Mouse (Mus musculus): ENCODE measurements around the gene Mapk7. TPM values are rescaled to one million over a fixed set of nuclear protein-coding genes. Genes with fewer than 3 reads are reported as not detected.
A peak's percentile ranks its signal among the peaks of the same experiment; 100 is the strongest.

Mapk7 gene
- 71.1 and 74.8 TPM in 2 replicates for polyA plus RNA-seq (2015; fragmentation: Nextera tagmentation; extraction: Ambion mirVana)

DNA sequence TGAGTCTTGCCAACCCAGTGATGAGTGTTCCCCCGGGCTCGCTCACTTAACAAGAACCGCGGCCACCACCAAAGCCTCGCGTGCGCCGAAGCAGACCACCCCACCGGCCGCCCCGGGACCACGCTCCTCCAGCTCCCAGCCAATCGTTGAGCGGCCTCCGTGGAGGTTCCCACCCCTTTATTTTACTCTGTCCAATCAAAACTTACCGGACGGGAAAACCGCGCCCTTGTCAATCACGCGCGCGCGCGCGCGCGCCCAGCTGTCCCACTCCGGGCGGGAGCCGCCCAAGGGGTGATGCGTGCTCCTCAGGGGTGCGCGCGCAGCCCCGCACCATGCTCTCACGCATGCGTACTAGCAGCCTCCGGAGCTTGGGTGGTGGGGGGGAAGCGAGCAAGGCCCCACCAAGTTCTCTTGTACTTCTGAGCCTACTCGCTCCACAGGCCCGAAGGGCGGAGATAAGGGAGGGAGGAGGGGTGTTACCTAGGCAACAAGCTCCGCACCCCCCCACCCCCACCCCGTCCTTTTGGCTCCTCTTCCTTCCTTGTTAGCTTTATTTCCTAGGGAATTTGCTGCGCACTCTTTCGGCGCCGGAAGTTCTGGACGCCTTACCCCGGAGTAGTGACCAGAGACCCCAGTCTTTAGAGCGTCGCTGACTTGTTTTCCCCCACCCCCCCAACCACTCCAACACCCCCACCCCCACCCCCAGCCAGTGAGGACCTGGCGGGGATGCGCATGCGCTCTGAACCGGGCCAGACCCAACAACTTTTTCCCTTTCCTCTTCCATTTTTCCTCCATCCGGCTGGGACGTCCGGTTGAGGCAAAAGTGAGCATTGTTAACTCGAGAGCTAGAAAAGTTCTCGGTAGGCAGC, at the start of gene Mapk7:
TSS of gene Mapk7 (minus strand) at position 278 of the 869 bp plus-strand sequence.
- peaks cover 26% of the 10 kb centered on the region for H3K36me3 ChIP-seq
- peak within 1 kb of the TSS; percentile 77 for H3K4me2 ChIP-seq
- ATAC-seq (ENCODE audit: low FRiP score, low read depth): peak; percentile 98
- no peaks in the 10 kb centered on the region for H3K27me3 ChIP-seq
- peak within 1 kb of the TSS; percentile 73 for H3K4me3 ChIP-seq
- peak within 1 kb of the TSS; percentile 77 for H3K9ac ChIP-seq
- H3K27ac ChIP-seq (replicated peaks): peak within 1 kb of the TSS; percentile 86
- H3K4me1 ChIP-seq (replicated peaks): peaks cover 33% of the 10 kb centered on the region
- no peaks in the 10 kb centered on the region for H3K9me3 ChIP-seq
- under 1% methylated on average over 62 of the region's 62 CpGs for WGBS

DNA sequence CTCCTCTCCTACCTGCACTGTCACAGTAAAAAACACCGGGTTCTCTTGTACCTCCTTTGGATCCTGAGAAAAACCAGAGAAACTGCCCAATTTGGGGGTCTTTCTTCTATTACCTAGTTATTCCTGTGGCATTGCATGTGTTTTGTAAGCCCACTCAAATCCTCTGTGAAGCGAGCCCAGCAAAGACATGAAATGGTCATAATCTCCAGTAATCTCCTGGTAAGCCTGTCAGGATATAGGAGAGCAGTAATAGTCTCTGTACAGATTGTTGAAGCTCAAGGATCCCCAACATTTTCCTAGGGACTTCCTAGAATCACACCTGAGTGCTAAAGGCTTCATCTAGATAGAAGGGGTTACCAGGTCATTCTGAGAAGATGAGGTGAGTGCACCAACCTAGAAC, 46.9 kb upstream of the Mapk7 start:
- 92% methylated on average over 2 of the region's 2 CpGs for WGBS
- Histone ChIP-seq H3K36me3 (peaks cover 26% of the 10 kb centered on the region), H3K27me3 (no peaks in the 10 kb centered on the region), H3K9ac (no peak overlapping the region), H3K4me2 (no peak overlapping the region), H3K4me3 (no peak overlapping the region), H3K4me1 (replicated peaks) (no peaks in the 10 kb centered on the region), H3K9me3 (no peaks in the 10 kb centered on the region), H3K27ac (replicated peaks) (no peak overlapping the region)
- no peak for ATAC-seq (ENCODE audit: low FRiP score, low read depth)

DNA sequence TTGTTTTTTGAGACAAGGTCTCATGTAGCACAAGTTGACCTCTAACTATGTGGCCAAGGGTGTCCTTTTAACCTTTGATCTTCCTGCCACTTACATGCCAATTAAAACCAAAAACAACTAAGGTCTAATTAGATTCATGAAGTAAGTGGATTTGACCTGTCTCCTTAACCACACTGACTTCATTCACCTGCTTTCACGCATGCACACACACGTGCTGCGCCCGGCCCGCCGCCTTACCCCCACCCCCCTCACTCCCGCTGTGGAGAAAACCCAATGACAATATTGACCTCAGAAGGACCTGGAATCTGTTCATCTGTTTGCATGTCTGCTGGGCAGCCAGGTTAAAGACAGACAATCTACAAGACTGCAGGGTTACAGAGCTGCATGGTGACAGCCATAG, 46.4 kb upstream of the Mapk7 start:
- Histone ChIP-seq H3K27ac (replicated peaks) (no peak overlapping the region), H3K9me3 (no peaks in the 10 kb centered on the region), H3K4me2 (no peak overlapping the region), H3K27me3 (no peaks in the 10 kb centered on the region), H3K4me1 (replicated peaks) (no peaks in the 10 kb centered on the region), H3K36me3 (peaks cover 21% of the 10 kb centered on the region), H3K9ac (no peak overlapping the region), H3K4me3 (no peak overlapping the region)
- ATAC-seq (ENCODE audit: low FRiP score, low read depth): no peak
- WGBS: 91% methylated on average over 7 of the region's 7 CpGs

DNA sequence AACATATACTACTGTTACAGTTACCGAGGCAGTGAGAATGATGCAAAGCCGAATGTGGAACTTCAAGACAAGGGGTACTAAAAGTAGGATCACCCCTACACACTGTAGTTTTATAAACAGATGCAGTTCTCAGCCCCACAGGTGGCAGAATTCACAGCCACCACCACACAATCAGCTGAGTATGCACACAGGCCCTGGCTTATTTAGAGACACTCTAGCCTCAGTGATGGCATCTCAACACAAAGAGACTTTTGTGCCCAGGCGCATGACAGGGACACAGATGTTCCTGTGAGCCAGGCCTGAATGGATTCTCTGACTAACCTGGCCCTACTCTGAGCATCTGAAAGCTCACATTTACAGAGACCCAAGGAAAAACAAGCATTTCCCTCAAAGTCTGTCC, 43.2 kb upstream of the Mapk7 start:
- H3K4me3 ChIP-seq: no peak overlapping the region
- H3K36me3 ChIP-seq: peaks cover 8% of the 10 kb centered on the region; the same call in 1 of the 2 replicates
- no peaks in the 10 kb centered on the region for H3K27me3 ChIP-seq
- no peaks in the 10 kb centered on the region for H3K9me3 ChIP-seq
- ATAC-seq (ENCODE audit: low FRiP score, low read depth): 0 out of 2 replicates have a peak, but pooled peaks have one; percentile 15
- no peak overlapping the region for H3K27ac ChIP-seq (replicated peaks)
- H3K4me1 ChIP-seq (replicated peaks): no peaks in the 10 kb centered on the region
- no peak overlapping the region for H3K4me2 ChIP-seq
- WGBS: 88% methylated on average over 3 of the region's 3 CpGs
- H3K9ac ChIP-seq: no peak overlapping the region

DNA sequence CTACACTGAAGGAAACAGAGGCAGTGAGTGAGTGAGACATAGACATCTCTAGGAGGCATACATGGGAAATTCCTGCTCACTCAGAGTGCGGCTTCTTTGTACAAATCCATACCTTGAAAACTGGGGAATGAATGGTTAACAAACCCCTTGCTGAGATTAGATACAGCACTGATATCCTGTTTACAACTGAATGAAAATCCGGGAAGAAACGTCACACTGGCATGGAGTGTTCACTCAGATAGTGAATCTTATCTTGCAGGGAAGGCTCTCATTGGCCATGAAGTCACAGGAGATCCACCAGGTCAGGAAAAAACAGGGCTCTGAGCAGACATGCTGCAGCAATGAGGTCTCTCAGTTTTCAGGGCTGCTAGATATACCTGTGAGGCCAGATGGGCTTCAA, 42.7 kb upstream of the Mapk7 start:
- Histone ChIP-seq H3K9me3 (no peaks in the 10 kb centered on the region), H3K27ac (replicated peaks) (no peak overlapping the region), H3K4me2 (no peak overlapping the region), H3K27me3 (no peaks in the 10 kb centered on the region), H3K9ac (no peak overlapping the region), H3K4me1 (replicated peaks) (no peaks in the 10 kb centered on the region), H3K36me3 (peaks cover 8% of the 10 kb centered on the region; the same call in 1 of the 2 replicates), H3K4me3 (no peak overlapping the region)
- 78% methylated on average over 3 of the region's 3 CpGs for WGBS
- no peak for ATAC-seq (ENCODE audit: low FRiP score, low read depth)

DNA sequence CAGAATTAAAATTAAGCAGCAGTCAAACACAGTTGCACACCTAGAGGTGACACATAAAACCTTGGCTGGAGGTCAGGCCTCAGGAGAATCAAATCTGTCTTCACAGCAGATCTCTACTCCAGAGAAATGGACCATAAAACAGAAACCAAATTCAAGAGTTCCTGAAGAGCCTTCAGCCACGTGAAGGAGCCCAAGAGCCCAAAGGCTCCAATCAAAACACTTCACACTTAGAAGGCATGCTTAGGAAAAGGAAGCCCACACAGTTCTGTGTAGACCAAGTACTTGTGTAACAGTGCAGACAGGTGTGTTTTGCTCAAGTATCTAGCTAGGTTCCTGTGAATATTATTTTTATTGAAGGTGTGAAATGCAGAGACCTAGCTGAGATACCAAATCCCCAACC, 41.3 kb upstream of the Mapk7 start:
- Histone ChIP-seq H3K4me3 (no peak overlapping the region), H3K4me1 (replicated peaks) (no peaks in the 10 kb centered on the region), H3K27me3 (no peaks in the 10 kb centered on the region), H3K4me2 (no peak overlapping the region), H3K9me3 (no peaks in the 10 kb centered on the region), H3K9ac (no peak overlapping the region), H3K27ac (replicated peaks) (no peak overlapping the region), H3K36me3 (peaks cover 8% of the 10 kb centered on the region; the same call in 1 of the 2 replicates)
- no peak for ATAC-seq (ENCODE audit: low FRiP score, low read depth)
- 74% methylated on average over 1 of the region's 1 CpGs for WGBS

DNA sequence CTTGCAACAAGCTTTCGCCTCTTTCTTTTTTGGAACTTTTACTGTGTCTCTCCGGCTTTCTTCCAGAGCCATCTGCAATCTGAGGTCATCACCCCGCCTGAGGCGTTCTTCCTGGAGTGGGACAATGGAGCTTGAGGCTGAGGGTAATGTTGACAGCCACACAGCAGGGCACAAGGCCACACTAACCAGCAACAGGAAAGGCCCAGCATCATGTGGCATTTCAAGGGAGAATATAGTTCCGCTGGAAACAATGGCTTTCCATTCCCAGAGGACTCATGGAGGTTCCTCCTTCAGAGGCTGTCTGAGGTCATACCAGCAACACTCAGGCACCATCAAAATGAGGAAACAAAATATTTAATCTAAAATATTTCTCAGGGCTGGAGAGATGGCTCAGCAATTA, 39.4 kb upstream of the Mapk7 start:
- no peak overlapping the region for H3K9ac ChIP-seq
- ATAC-seq (ENCODE audit: low FRiP score, low read depth): no peak
- no peak overlapping the region for H3K4me3 ChIP-seq
- 67% methylated on average over 5 of the region's 5 CpGs for WGBS
- H3K27ac ChIP-seq (replicated peaks): no peak overlapping the region
- no peaks in the 10 kb centered on the region for H3K9me3 ChIP-seq
- H3K4me2 ChIP-seq: no peak overlapping the region
- H3K4me1 ChIP-seq (replicated peaks): peaks cover 11% of the 10 kb centered on the region
- no peaks in the 10 kb centered on the region for H3K27me3 ChIP-seq
- no peaks in the 10 kb centered on the region for H3K36me3 ChIP-seq

DNA sequence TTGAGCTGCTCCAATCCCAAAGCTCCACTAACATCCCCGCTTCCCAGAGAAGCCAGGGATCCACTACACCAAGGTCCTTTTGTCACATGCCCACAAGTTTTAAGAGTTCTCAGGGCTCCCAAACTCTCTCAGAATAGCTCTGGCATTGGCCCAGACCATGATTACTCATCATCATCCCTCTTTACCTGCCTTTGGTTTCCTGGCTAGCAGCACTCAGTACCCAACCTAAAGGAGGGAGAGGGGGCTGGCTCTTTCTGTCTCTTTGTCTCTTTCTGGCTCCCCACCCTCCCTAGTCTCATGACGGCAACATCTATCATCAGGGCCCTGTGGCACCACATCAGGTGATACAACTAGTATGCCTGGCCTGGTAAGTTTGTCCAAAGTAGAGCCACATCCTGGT, 38.6 kb upstream of the Mapk7 start:
- no peak overlapping the region for H3K27ac ChIP-seq (replicated peaks)
- no peak overlapping the region for H3K4me3 ChIP-seq
- H3K27me3 ChIP-seq: no peaks in the 10 kb centered on the region
- WGBS: 90% methylated on average over 2 of the region's 2 CpGs
- H3K9ac ChIP-seq: no peak overlapping the region
- H3K4me2 ChIP-seq: no peak overlapping the region
- H3K9me3 ChIP-seq: no peaks in the 10 kb centered on the region
- no peak for ATAC-seq (ENCODE audit: low FRiP score, low read depth)
- H3K36me3 ChIP-seq: no peaks in the 10 kb centered on the region
- peaks cover 12% of the 10 kb centered on the region for H3K4me1 ChIP-seq (replicated peaks)

DNA sequence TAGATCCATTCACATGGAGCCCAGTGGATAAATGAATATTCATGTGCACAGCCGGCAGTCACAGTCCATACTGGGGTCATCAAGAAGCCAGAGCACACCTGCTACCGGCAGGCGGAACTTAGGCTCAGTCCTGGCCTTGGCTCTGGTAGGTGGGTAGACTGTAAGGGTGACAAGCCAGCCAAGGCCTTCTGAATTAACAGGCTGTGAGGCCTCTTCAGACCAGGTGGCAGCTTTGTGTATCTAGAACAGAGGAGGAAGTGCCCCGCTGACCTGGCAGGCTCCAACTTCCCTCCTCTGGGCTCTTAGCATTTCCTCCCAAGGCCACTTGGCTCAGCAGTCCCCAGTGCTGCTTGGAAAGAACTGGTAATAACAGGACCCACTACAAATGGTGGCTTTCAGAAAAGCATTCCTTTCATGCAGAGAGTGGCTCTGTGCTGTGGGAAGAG, 35.1 kb upstream of the Mapk7 start:
- WGBS: 13% methylated on average over 4 of the region's 4 CpGs
- H3K4me1 ChIP-seq (replicated peaks): peaks cover 12% of the 10 kb centered on the region
- ATAC-seq (ENCODE audit: low FRiP score, low read depth): peak; percentile 80

DNA sequence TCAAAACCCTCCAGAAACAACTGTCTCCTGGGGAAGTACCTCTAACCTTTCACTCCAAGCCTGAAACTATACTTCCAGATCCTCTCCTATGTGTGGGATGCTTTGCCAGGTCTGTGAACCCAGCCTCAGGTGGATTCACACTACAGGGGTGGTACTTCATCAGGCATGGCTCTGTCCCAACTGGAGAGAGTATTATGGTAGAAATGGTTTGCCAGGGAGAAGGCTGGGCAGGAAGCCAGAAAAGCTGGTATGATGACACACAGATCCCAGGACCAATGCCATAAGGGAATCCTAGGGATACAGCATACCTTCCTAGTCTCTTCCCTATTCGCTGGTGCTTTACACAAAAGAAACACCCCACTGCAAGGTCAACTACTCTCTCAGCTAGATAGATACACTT, 32.7 kb upstream of the Mapk7 start:
- Histone ChIP-seq H3K4me2 (no peak overlapping the region), H3K36me3 (0 out of 2 replicates have a peak, but pooled peaks cover 6% of the 10 kb centered on the region), H3K4me3 (no peak overlapping the region), H3K27me3 (no peaks in the 10 kb centered on the region), H3K27ac (replicated peaks) (no peak overlapping the region), H3K9me3 (no peaks in the 10 kb centered on the region), H3K4me1 (replicated peaks) (peaks cover 12% of the 10 kb centered on the region), H3K9ac (no peak overlapping the region)
- no peak for ATAC-seq (ENCODE audit: low FRiP score, low read depth)
- 72% methylated on average over 1 of the region's 1 CpGs for WGBS

More for the DNA sequence above, 35.1 kb upstream of the Mapk7 start:
- no peaks in the 10 kb centered on the region for H3K9me3 ChIP-seq
- H3K4me3 ChIP-seq: no peak overlapping the region
- H3K36me3 ChIP-seq: no peaks in the 10 kb centered on the region
- peak overlapping the region; percentile 2 for H3K27ac ChIP-seq (replicated peaks)
- no peak overlapping the region for H3K4me2 ChIP-seq
- H3K9ac ChIP-seq: no peak overlapping the region
- H3K27me3 ChIP-seq: no peaks in the 10 kb centered on the region

DNA sequence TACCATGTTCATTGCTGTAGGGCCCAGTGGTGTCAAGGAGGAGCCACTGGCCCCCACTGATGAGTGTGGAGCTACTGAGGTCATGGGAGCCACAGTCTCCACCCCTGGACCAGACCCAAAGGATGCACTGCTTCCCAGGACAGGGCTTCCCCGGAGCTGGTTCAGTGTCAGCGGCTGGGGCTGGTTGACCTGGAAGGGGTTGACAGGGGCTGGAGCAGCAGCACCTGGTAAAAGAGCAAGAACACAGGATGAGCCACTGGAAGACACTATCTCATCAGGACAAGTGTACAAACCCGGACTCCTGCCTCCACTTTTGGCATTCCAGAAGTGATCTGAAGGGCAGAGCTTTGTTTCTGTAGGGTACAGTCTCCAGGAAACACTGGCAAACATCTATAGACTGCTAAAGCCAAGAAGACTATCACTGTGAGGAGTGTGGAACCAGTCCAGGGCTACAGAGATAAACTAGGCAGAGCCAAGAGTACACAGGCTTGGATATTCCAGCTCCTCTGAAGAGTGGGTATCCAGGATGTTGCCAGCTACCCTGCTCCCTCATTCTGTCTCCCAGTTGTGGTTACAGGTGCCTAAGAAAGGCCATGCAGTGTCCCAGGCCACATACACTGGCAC, 25.4 kb upstream of the Mapk7 start:
- peaks cover 52% of the 10 kb centered on the region for H3K36me3 ChIP-seq
- 93% methylated on average over 3 of the region's 3 CpGs for WGBS
- H3K9ac ChIP-seq: no peak overlapping the region
- no peak for ATAC-seq (ENCODE audit: low FRiP score, low read depth)
- H3K4me2 ChIP-seq: no peak overlapping the region
- no peak overlapping the region for H3K4me3 ChIP-seq
- no peak overlapping the region for H3K27ac ChIP-seq (replicated peaks)
- H3K9me3 ChIP-seq: no peaks in the 10 kb centered on the region
- H3K4me1 ChIP-seq (replicated peaks): no peaks in the 10 kb centered on the region
- H3K27me3 ChIP-seq: no peaks in the 10 kb centered on the region

DNA sequence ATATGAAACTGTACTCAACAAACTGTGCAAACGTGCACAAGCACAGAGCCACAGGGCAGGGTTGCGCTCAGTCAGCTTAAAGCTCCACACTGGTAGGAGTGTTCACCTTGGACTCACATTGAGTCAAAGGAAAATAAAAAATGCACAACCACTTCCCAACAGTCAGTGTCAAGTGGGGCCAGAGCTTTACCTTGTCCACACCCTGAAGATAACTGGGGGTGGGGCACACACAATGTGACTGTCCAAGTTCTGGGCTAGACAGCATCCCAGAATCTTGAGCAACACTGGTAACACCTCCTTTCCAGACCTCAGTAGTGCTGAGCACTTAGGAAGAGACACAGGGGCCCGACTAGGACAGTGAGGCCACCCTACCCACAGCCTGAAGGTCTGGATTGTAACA, 24.7 kb upstream of the Mapk7 start:
- WGBS: 94% methylated on average over 3 of the region's 3 CpGs
- Histone ChIP-seq H3K4me2 (no peak overlapping the region), H3K9ac (no peak overlapping the region), H3K4me3 (no peak overlapping the region), H3K9me3 (no peaks in the 10 kb centered on the region), H3K4me1 (replicated peaks) (no peaks in the 10 kb centered on the region), H3K27me3 (no peaks in the 10 kb centered on the region), H3K27ac (replicated peaks) (no peak overlapping the region), H3K36me3 (peaks cover 57% of the 10 kb centered on the region)
- ATAC-seq (ENCODE audit: low FRiP score, low read depth): no peak

All from hindbrain, embryonic 15.5 days (tissue).